Mouse (Mus musculus): ENCODE measurements at regions not wholly inside any gene's neighbourhood (a gene's known extent, or its start where the extent isn't known, plus 50 kb on each side); places are given as distances from the start of the nearest gene placed in this dataset.
"Not testable (repeated sequence)": the region's sequence is repeated elsewhere in the genome, so short reads cannot be mapped to it uniquely, and the experiment has no call there.

- DNase-seq (ENCODE audit: low read depth): no peak
Observed at GRCm38 (mm10) chr15:19778651-19779050, 670.4 kb upstream of the Cdh12 start.

- DNase-seq (ENCODE audit: low read depth): no peak
Observed at GRCm38 (mm10) chr15:19783883-19784282, 665.2 kb upstream of the Cdh12 start.

- no peak for DNase-seq (ENCODE audit: low read depth)
Observed at GRCm38 (mm10) chr15:19806994-19807393, 642.1 kb upstream of the Cdh12 start.

- no peak for DNase-seq (ENCODE audit: low read depth)
Observed at GRCm38 (mm10) chr15:19813647-19814046, 635.4 kb upstream of the Cdh12 start.

- not testable (repeated sequence) for DNase-seq (ENCODE audit: low read depth)
Observed at GRCm38 (mm10) chr15:19856892-19857655, 592.0 kb upstream of the Cdh12 start.

- DNase-seq (ENCODE audit: low read depth): peak; percentile 18
Observed at GRCm38 (mm10) chr15:19857656-19858006, 591.4 kb upstream of the Cdh12 start.

GRCm38 (mm10) chr15:19858668-19859067, 590.4 kb upstream of the Cdh12 start:
- DNase-seq (ENCODE audit: low read depth): no peak

GRCm38 (mm10) chr15:19863979-19864378, 585.1 kb upstream of the Cdh12 start:
- no peak for DNase-seq (ENCODE audit: low read depth)

GRCm38 (mm10) chr15:19866559-19866958, 582.5 kb upstream of the Cdh12 start:
- DNase-seq (ENCODE audit: low read depth): no peak

GRCm38 (mm10) chr15:19869041-19869440, 580.0 kb upstream of the Cdh12 start:
- DNase-seq (ENCODE audit: low read depth): no peak

- no peak for DNase-seq (ENCODE audit: low read depth)
Observed at GRCm38 (mm10) chr15:19872611-19873010, 576.5 kb upstream of the Cdh12 start.

Measured in c-Kit-positive CD71-negative TER-119-negative erythroid progenitor cells, embryonic 14.5 days (primary cell).